Mouse (Mus musculus) right cerebral cortex, postnatal 25 days (tissue): ENCODE results near the gene Ankrd50.

Source experiments
- DNase-seq: peaks from one replicate; pipeline ENCODE4 v3.0.0; 2022

Gene Ankrd50

GRCm38 (mm10) chr3:38461742-38462141 lies 22.9 kb downstream of the Ankrd50 start:
- no peak for DNase-seq

- no peak for DNase-seq
Measured at GRCm38 (mm10) chr3:38460250-38460624, 24.4 kb downstream of the Ankrd50 start.

DNA sequence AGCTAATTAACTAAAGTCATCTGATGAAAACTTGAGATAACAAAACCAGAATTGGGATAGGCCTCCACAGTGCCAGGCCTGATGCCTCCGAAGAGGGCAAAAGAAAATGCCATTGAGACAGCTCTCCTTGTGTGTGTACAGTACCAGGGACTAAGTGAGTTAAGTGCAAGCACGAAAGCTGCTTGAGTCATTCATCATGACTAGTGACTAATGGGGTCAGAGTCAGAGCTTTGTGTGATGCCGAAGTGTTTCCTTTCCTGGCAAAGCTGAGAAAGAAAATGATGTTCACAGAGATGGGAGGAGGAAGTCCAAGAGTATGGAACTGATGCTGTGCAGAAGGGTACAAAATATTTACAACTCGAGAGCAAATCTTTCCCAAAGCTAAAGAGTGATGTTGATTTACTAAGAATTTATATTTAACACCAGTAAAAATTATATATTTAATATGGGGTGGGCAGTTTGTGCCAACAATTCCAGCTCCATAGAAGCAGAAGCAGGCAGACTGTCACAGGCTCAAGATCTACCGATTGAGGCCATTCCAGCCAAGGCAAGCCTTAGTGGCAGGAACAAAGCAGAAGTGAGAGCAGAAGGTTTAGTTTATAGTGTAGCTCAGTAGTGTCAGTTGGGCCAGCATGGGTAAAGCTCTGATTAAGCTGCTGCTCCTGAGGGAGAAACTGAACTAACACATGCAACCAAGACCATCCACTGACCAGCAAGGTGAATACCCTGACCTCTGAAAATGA lies 25.0 kb downstream of the Ankrd50 start:
- DNase-seq, result no peak

- DNase-seq, result no peak
Measured at GRCm38 (mm10) chr3:38457041-38457440, 27.6 kb downstream of the Ankrd50 start.

GRCm38 (mm10) chr3:38452199-38452598 lies 32.4 kb downstream of the Ankrd50 start:
- DNase-seq, result peak; percentile 44

DNA sequence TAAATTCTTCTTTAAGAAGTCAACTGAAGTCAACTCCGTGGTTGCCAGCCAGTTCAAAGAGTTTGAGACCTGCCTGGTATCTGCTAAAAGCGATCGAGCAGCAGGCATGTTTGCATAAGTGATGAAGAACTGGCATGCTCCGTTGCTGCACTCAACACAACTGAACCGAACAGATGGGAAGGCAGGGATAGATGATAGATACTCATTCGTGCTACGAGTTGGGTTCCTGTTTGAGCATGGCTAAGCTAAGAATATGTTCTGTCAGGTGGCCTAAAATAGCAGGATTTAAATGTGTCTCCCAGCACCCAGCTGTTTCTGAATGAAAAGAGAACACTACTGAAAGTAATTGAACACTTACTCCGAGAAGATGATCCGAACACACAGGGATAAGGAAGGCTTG lies 38.1 kb downstream of the Ankrd50 start:
- DNase-seq, result peak; percentile 37

DNA sequence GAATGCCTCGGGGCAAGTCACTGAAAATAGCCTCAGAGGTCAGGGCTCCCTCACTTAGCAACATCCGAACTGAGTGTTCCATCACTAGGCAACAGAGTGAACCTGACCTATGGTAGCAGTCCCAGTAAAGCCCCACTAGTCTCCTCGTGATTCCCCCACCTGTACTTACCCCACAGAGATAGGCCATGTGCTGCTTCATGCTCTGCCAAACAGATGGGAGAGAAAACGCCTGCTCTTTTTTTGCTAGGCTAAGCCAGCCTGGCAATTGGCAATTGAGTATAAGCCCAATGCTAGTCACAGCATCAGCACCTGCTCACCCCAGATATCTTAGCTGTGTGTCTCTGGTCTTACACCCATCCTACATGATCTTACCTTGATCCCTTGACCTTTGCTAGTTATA lies 40.8 kb downstream of the Ankrd50 start:
- DNase-seq, result no peak

GRCm38 (mm10) chr3:38440564-38440991 lies 44.1 kb downstream of the Ankrd50 start:
- no peak for DNase-seq

DNA sequence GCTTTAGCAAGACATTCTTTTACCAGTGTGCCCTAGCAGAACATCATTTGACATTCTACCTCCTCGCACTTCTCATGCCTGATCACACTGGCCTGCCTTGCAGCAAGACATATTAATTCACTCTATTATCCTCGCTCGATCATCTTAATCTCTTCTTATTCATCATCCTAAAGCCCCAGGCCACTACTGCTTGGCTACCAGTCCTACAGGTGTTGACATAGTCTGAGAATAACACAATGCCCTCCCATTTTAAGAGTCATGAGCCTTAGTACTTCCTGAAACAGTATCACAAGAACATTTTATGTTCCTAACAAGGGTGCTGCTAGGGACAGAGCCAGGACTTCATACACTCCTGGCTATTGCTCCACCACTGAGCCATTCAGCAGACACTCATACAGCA lies 48.0 kb downstream of the Ankrd50 start:
- DNase-seq, result no peak

- no peak for DNase-seq
Measured at GRCm38 (mm10) chr3:38435828-38436227, 48.8 kb downstream of the Ankrd50 start.

- no peak for DNase-seq
Measured at GRCm38 (mm10) chr3:38434486-38434885, 50.2 kb downstream of the Ankrd50 start.

- DNase-seq, result no peak
Measured at GRCm38 (mm10) chr3:38433495-38434464, 50.9 kb downstream of the Ankrd50 start.

- DNase-seq, result no peak
Measured at GRCm38 (mm10) chr3:38431461-38431860, 53.2 kb downstream of the Ankrd50 start.

- no peak for DNase-seq
Measured at GRCm38 (mm10) chr3:38431042-38431441, 53.6 kb downstream of the Ankrd50 start.

DNA sequence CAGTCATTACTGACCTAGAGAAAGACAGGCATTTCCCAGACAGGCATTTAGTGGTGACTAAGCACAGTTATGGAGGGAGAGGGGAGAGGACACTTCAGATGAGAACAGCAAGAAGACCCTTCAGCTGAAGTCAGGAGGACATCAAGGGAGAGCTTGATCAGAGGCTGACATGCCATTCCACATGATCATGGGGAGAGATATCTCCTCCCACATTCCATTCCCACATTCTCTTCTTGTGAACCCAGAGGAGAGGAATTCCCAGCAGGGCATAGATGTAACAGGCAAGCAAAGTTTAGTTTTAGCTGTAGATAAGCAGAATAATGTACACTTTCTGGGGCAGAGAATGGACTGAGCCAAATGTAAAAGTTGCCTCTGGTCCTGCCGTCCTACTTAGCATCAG lies 57.4 kb downstream of the Ankrd50 start:
- no peak for DNase-seq

DNA sequence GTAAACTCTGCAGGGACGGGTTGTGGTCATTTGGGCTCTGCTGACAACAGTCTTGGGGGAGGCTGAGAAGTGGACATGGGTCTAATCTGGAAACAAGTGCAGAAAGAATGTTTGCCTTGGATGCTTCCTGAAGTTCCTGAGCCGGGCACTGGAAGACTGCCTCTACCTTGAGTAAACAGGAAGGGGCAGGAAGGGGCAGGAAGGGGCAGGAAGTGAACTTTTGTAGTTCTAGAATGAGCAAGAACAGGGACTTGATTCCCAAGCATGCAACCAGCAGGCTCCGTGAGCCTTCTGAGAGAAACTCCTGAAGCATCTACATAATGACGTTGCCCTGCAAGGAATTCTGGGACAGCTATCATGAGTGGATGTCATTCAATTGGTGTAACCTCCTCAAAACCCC lies 60.7 kb downstream of the Ankrd50 start:
- DNase-seq, result no peak

DNA sequence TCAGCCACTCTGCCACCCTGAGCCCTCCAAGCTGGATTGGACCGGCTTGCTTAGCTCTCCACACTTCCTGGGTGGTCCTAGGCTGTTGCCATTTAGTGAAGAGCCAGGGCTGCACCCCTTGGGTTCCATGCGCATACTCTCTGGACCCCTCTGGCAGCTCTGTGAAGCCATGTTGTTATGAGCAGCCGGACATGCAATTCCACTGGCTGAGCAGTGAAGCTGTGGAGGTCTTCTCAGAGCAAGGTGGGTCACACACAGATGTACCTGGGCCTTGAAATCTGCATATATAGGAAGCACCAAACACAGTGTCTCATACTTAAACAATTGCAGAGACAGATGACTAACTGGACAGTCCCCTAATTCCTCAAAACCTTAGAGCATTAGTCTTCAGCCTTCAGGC lies 64.7 kb downstream of the Ankrd50 start:
- no peak for DNase-seq

DNA sequence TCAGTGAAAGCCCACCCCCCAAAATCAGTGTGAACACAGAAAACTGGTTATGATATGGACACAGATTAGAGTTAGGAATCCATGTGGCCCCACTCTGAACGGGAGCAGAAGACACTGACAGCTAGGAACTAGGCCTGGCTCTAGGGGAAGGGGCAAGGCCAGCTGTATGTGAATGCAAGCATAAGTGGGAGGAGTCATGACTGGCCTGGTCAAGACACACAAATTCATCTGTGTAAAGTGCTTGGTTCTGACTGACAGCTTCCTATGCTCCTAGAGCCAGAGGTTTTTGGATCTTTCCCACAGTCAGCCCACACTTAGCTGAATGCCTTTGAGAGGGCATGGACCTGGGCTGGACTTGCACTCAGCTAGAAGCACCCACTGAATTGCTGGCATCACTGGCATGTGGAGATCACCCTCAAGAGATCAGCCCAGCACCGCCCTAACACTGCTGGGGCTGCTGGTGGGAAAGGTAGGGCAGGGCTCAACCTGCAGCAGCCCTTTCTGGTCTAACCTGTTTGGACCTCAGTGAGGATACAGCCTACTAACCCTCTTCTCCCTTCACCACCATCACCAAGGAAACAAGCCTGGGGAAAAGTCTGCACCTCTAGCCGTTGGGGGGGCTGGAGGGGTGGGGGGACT lies 69.2 kb downstream of the Ankrd50 start:
- no peak for DNase-seq
